Mouse (Mus musculus) lung, postnatal 25 days (tissue): ENCODE measurements around the gene Vmn1r54.
"Not testable (repeated sequence)": the region's sequence is repeated elsewhere in the genome, so short reads cannot be mapped to it uniquely, and the experiment has no call there.

Experiments used
- DNase-seq: peaks from one replicate; pipeline ENCODE4 v3.0.0; 2022; ENCODE audit warnings: low spot score

Vmn1r54 gene

DNA sequence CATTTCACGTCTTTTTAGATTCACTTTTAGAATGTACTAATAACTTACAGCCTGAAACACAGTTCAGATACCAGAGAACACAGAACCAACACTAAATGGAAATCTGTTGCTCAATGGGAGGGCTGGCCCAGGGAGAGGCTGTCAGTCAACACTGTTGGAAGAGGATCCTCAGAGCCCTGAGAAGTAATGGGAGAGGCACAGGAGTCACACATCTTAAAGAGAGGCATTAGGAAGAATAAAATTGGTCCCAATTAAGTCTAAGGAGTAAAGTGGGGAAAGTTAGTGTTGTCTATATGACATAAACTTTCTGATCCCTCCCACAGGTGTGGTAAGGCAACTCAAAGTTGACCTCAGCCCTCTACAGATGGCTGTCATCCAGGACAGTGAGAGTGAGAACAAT lies at the start of gene Vmn1r54:
Gene Vmn1r54, plus strand, starts transcription at position 301 of the 400 bp plus-strand sequence.
- no peak for DNase-seq

- DNase-seq = not testable (repeated sequence)
Observed at GRCm38 (mm10) chr6:90202493-90202892, 43.6 kb upstream of the Vmn1r54 start, which contains the start of gene V1ra8. V1ra8 (plus strand) TSS chr6:90202793.

- DNase-seq = no peak
Observed at GRCm38 (mm10) chr6:90224338-90224737, 21.8 kb upstream of the Vmn1r54 start, which contains the start of gene Vmn1r53. Vmn1r53 (minus strand) TSS chr6:90224438.

- not testable (repeated sequence) for DNase-seq
Observed at GRCm38 (mm10) chr6:90232114-90232513, 14.0 kb upstream of the Vmn1r54 start.

DNA sequence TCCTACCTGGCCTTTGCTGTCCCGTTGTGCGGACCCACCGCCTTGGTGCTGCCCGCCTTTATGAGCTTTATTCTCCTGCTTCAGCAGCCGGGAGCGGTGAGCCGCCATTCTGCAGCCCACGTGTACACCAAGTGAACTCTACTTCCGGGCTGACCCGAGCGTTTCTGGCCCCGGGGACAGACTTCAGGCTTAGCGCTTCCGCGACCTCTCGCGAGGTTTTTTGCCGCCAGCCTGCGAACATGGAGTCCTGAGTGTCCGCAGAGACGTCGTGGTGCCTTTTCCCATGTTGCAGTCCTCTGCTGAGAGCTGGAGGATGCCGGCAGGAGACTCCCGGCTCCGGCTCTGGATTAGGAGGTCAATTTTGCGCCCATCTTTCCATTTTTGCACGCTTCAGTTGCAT lies 13.4 kb upstream of the Vmn1r54 start:
- DNase-seq = no peak

DNA sequence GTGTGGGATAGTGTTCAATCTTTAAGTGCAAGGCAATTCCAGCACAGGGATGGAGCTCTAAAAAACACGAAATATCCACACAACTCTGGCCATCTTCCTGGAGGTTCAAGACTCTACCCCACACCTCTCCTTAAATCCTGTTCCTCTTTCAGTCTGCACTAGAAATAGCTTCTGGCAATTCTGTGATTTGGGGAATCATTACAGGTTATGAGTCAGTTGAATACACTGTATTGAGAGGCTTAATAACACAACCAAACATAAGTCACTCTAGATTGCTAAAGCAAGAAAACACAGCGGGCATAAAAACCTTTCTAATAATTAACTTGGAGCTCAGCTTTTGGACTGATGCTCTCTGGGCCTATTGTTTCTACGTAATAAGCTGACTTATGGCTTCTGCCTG lies 2.1 kb upstream of the Vmn1r54 start:
- DNase-seq = no peak

DNA sequence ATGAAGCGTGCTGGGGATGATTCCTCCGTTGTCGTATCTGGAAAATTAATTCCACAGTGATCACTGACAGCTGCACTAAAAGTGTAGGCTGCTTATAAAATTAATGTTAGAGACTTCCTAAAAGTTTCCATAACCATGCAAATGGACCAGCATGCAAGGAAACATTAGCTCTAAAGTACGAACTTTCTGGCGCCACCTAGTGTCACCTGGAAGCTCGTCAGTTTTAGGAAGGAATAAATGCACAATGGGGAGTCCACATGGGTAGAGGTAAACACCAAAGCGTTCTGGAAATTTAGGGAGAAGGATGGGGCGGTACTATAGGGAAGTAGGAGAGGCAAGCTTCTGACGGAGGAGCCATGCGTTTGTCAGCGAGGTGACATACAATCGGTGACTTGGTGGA lies 42.2 kb downstream of the Vmn1r54 start:
- DNase-seq = no peak

- DNase-seq = no peak
Observed at GRCm38 (mm10) chr6:90300919-90301318, 54.8 kb downstream of the Vmn1r54 start, which contains the start of gene BC048671. BC048671 (plus strand) TSS chr6:90301219.

- no peak for DNase-seq
Observed at GRCm38 (mm10) chr6:90306315-90306975, 60.3 kb downstream of the Vmn1r54 start.

DNA sequence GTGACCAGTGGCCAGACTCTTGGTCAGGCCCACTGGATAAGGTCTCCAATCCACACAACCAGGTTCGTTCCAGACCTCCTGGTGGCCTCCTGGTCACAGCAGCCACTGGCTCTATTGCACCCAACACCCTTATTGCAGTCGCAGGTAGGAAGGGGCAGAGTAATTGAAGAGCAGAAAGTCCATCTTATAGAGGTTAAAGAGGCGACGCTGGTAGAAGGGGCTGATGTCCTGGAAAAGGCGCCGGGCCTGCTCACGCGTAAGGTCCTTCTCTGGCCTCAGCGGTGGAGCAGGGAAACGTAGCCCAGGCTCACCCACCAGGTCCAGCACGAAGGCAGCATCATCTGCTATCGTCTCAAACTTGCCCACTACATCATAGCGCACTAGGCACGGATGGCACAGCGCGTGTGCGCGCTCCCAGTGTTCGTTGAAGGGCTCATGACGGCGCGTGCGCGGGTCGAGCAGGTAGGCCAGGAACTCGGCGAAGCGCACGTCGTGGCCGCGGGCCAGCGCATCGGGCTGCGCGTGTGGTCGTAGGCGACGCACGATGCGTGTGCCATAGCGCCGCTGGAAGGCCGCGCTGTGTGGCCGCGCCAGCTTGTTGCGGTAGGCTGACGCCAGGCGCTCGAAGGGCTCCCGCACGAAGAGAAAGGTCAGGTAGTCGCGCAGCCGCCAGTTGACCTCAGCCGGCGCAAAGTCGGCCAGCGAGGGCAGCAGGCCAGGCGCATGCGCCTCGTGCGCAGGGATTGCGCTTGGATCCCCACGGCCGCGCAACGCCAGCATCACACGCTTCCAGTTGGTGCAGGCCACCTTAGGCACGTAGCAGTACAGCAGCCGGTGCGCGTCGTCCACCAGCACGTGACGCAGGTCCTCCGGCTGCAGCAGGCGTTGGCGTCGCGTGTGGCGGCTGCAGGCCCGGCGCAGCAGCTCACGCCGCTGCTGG lies 63.0 kb downstream of the Vmn1r54 start:
- DNase-seq = no peak

DNA sequence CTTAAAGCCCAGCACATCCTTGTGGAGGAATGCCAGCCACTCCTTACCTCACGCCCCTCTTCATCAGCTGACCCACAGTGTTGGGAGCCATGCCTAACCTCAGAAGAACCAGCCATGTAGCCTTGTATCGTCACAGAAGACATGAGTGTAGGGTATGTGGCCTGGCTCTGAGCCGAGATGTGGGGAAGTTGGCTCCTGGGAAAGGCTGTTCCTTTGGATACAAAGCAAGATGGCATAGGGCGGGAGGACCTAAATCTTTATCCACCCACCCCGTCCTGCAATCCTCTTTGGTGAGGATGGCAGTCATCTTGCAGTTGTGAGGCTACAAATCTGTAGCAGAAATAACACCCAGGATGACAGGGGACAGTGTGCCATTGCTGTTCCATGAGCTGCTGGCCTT lies 69.9 kb downstream of the Vmn1r54 start:
- no peak for DNase-seq

- DNase-seq = no peak
Observed at GRCm38 (mm10) chr6:90317510-90318258, 71.6 kb downstream of the Vmn1r54 start.

DNA sequence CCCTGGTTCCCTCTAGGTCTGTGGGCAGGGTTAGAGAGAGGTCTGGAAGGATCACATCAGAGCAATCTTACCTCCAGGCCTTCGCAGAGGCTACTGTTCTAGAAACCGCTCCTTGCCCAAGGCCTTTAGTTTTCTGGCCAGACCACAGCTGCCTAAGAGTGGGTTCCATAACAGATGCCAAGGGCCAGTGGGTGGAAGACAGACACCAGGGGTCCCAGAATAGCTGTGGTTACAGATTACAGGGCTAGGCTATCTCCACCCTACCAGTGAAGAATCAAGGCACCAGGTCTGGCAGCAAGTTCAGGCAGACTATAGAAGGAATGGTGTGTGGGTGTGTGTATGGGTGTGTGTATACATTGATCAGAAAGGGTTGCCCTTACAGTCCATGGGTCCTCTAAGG lies 72.9 kb downstream of the Vmn1r54 start:
- DNase-seq = no peak

- DNase-seq = no peak
Observed at GRCm38 (mm10) chr6:90319475-90320191, 73.5 kb downstream of the Vmn1r54 start.

- no peak for DNase-seq
Observed at GRCm38 (mm10) chr6:90320429-90320828, 74.3 kb downstream of the Vmn1r54 start.
